Mouse (Mus musculus) heart, postnatal 0 days (tissue): ENCODE measurements around the gene Kcnt2.

Source experiments
- CTCF ChIP-seq: IDR thresholded peaks from 2 replicates; pipeline ENCODE4 v1.5.1; 2016; ENCODE audit warnings: antibody characterized with exemption, control low read depth, low read depth
- EP300 ChIP-seq: IDR thresholded peaks from 2 replicates; pipeline ENCODE4 v1.6.1; 2016; ENCODE audit warnings: antibody characterized with exemption, low read depth

DNA sequence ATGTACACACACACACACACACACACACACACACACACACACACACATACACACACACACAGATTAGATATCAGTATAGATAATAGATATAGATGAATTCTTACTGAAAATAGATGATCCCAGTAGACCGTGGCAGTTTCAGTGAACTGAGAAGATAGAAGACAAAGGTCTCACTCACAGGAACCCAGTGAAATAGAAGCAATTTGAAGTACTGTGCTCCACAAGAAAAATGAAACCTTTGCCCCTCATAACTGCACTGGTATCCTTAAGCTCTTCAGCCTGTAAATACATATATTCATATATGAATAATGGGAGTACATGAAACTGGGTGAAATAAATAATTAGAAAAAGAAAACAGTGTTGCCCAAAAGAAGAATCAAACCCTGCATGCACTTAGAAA lies 197.9 kb downstream of the Kcnt2 start:
- TF ChIP-seq CTCF (no peak), EP300 (no peak)
